Mouse (Mus musculus) megakaryocyte, embryonic 14.5 days (primary cell): ENCODE measurements around the gene Zfp738. TPM values are rescaled to one million over a fixed set of nuclear protein-coding genes. Genes with fewer than 3 reads are reported as not detected.
"Not testable (repeated sequence)": the region's sequence is repeated elsewhere in the genome, so short reads cannot be mapped to it uniquely, and the experiment has no call there.

Experiments
- H3K27me3 ChIP-seq: replicated peaks from 2 replicates; pipeline ENCODE3; 2012; ENCODE audit warnings: inconsistent platforms
- H3K36me3 ChIP-seq: replicated peaks from 2 replicates; pipeline ENCODE3; 2012; ENCODE audit warnings: low read length, inconsistent platforms, mixed read lengths
- H3K4me1 ChIP-seq: 2 replicates; pipeline ENCODE4 v1.6.1; 2012; ENCODE audit warnings: inconsistent platforms
- H3K4me3 ChIP-seq: replicated peaks from 2 replicates; pipeline ENCODE3; 2012; ENCODE audit warnings: moderate library complexity, mild to moderate bottlenecking, inconsistent platforms
- H3K9me3 ChIP-seq: 2 replicates; pipeline ENCODE4 v1.6.1; 2012; ENCODE audit warnings: inconsistent platforms
- FLI1 ChIP-seq: IDR thresholded peaks from 2 replicates; pipeline ENCODE4 v1.6.1; 2012; ENCODE audit warnings: low read length, inconsistent platforms, mixed read lengths
- GATA1 ChIP-seq: IDR thresholded peaks from 3 replicates; pipeline ENCODE4 v1.6.1; 2012; ENCODE audit warnings: mixed read lengths, low read length, inconsistent platforms, borderline replicate concordance
- polyA plus RNA-seq: library from polyadenylated mRNA; stranded (reverse); fragments of >175 nt; gene quantifications from 2 replicates; pipeline ENCODE4 v1.2.3, GENCODE M21; 2012; ENCODE audit warnings: low replicate concordance; ENCODE audit not compliant: insufficient read depth

Gene Zfp738
- 0.26 and 3.6 TPM in 2 replicates for polyA plus RNA-seq

- no peaks in the 10 kb centered on the region for H3K36me3 ChIP-seq
- no peaks in the 10 kb centered on the region for H3K27me3 ChIP-seq
- no peak within 1 kb of the TSS for H3K4me3 ChIP-seq
- no peak for TF ChIP-seq FLI1
- TF ChIP-seq GATA1: no peak
- peaks cover 12% of the 10 kb centered on the region for H3K4me1 ChIP-seq
- no peaks in the 10 kb centered on the region for H3K9me3 ChIP-seq
Observed at GRCm38 (mm10) chr13:67686971-67687370, at the start of gene Zfp738. Gene Zfp738 (minus strand): TSS chr13:67687071.

DNA sequence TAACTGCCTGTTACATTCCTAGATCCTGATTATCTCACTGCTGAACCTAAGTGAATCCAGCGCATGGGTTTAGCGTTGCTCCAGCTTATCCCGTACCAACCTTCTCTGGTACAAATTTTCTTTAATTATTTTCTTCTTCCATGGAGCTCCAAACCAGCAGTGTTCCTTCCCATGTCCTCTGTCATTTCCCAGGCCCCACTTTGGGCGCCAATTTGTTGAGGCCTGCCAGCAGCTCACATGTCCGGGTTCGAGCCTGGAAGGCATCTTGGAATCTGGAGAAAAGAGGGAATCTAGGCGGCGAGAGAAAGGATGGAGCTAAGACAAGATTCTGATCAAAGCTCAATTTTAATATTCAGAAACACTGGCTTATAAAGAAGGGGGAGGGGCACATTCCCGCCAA, 47.5 kb upstream of the Zfp738 start:
- not testable (repeated sequence) for H3K4me1 ChIP-seq, H3K27me3 ChIP-seq, H3K4me3 ChIP-seq, H3K36me3 ChIP-seq
- H3K9me3 ChIP-seq: peaks cover 50% of the 10 kb centered on the region

GRCm38 (mm10) chr13:67729441-67729840, 42.6 kb upstream of the Zfp738 start:
- H3K4me3 ChIP-seq, H3K27me3 ChIP-seq, H3K36me3 ChIP-seq: not testable (repeated sequence)
- Histone ChIP-seq H3K4me1 (peaks cover 16% of the 10 kb centered on the region), H3K9me3 (peaks cover 40% of the 10 kb centered on the region)

GRCm38 (mm10) chr13:67728641-67729318, 41.9 kb upstream of the Zfp738 start, which contains the start of gene Zfp65:
Gene Zfp65 (minus strand): TSS chr13:67729173.
- H3K4me3 ChIP-seq: peak within 1 kb of the TSS; percentile 90
- no peaks in the 10 kb centered on the region for H3K27me3 ChIP-seq
- H3K36me3 ChIP-seq: no peaks in the 10 kb centered on the region
- H3K9me3 ChIP-seq: peaks cover 33% of the 10 kb centered on the region
- no peak for TF ChIP-seq FLI1
- no peak for TF ChIP-seq GATA1
- H3K4me1 ChIP-seq: peaks cover 16% of the 10 kb centered on the region

- Histone ChIP-seq H3K4me3 (peak overlapping the region; percentile 90), H3K27me3 (no peaks in the 10 kb centered on the region), H3K9me3 (peaks cover 27% of the 10 kb centered on the region), H3K36me3 (no peaks in the 10 kb centered on the region), H3K4me1 (peaks cover 19% of the 10 kb centered on the region)
- TF ChIP-seq GATA1 (no peak), FLI1 (no peak)
Observed at GRCm38 (mm10) chr13:67728106-67728505, 41.2 kb upstream of the Zfp738 start.

GRCm38 (mm10) chr13:67725331-67725730, 38.5 kb upstream of the Zfp738 start:
- peaks cover 20% of the 10 kb centered on the region for H3K4me1 ChIP-seq
- not testable (repeated sequence) for H3K36me3 ChIP-seq, H3K9me3 ChIP-seq, H3K27me3 ChIP-seq, H3K4me3 ChIP-seq

DNA sequence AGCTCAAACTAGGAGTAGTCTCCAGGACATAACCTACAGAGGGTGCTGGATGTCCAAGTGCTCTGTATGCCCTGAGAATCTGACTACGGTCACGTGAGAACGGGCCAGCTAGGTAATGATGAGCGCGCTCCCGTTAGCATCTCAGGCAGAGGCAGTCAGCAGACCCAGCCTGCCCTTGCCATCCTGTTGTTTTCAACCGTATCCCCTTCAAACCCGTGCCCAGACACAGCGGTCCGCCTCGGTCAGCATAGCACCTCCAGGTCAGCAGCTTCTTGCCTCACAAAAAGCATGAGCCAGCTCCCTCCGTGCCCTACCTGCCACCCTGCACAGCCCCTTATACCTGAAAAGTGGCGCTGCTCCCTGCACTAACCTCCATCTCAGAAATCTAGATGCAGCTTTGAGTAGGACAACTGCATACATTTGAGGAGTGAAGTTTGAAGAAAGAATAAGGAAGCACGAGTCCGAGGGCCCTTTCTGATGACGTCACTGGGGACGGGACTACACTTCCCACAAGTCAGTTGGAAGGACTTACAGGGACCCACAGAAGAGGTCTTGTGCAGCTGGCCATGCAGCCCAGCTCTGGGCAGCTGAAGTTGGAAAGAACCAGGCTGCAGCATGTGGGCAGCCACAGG, 37.1 kb upstream of the Zfp738 start:
- TF ChIP-seq GATA1 (no peak), FLI1 (no peak)
- Histone ChIP-seq H3K36me3 (peaks cover 8% of the 10 kb centered on the region), H3K4me1 (peaks cover 15% of the 10 kb centered on the region), H3K27me3 (no peaks in the 10 kb centered on the region), H3K9me3 (no peaks in the 10 kb centered on the region), H3K4me3 (peak overlapping the region; percentile 92)

DNA sequence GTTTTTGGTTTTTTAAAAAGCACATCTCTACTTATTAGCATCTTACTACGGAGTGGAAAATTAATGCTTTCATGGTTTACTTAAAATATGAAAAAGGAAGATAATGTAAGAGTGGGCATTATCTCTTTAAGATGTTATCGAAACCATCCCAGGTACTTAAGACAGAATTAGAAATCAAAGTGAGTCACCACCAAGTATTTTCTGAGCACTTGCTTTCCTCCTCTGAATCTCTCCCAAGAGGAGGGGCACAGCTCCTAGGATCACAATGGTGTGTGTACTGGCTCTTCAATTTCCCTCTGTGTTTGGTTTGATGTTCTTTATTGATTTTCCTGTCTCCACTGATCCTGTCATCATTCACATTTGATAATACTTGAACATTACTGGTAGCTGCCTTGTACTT, 3.0 kb downstream of the Zfp738 start:
- not testable (repeated sequence) for H3K9me3 ChIP-seq, H3K27me3 ChIP-seq, H3K36me3 ChIP-seq
- H3K4me3 ChIP-seq: peak overlapping the region; percentile 93
- peaks cover 12% of the 10 kb centered on the region for H3K4me1 ChIP-seq

DNA sequence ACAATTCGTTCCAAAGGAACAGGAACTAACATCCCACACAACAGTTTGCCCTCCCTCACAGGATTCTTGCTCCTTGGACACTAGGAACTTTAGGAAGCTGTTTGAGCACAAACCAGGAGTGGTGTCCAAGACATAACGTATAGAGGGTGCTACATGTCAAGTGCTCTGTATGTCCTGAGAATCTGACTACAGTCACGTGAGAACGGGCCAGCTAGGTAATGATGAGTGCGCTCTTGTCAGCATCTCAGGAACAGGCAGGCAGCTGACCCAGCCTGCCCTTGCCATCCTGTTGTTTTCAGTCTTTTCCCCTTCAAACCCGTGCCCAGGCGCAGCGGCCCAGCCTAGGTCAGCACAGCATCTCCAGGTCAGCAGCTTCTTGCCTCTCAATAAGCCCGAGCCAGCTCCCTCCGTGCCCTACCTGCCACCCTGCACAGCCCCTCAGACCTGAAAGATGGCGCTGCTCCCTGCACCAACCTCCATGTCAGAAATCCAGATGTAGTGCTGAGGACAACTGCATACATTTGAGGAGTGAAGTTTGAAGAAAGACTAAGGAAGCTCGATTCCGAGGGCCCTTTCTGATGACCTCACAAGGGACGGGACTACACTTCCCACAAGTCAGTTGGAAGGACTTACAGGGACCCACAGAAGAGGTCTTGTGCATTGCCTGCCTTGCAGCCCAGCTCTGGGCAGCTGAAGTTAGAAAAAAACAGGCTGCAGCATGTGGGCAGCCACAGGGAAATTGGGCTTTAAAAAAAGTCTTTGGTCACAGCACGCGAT, 3.7 kb downstream of the Zfp738 start:
- H3K27me3 ChIP-seq, H3K36me3 ChIP-seq: not testable (repeated sequence)
- peaks cover 12% of the 10 kb centered on the region for H3K4me1 ChIP-seq

DNA sequence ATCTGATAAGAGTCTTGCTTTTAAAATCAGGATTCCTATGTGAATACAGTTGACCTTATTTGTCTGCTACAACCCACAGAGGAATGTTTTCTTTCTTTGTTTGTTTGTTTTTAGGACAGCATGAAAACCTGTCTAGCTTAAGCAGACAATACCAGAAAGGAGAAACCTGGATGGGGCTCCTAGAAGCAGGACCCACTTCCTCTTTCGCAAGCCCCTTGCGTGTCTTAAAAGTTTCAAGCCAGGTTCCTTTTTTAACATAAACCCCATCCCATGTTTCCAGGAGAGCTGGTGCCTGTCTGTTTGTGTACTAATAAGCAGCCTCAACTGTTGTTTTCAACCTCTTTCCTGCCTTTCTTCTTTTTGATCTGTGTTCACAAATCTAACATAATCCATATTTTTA, 12.0 kb downstream of the Zfp738 start:
- TF ChIP-seq FLI1 (no peak), GATA1 (no peak)
- Histone ChIP-seq H3K4me1 (no peaks in the 10 kb centered on the region), H3K4me3 (no peak overlapping the region), H3K36me3 (peaks cover 22% of the 10 kb centered on the region), H3K9me3 (peaks cover 13% of the 10 kb centered on the region), H3K27me3 (no peaks in the 10 kb centered on the region)

More for the DNA sequence above, 3.7 kb downstream of the Zfp738 start:
- peak overlapping the region; percentile 93 for H3K4me3 ChIP-seq
- not testable (repeated sequence) for H3K9me3 ChIP-seq

GRCm38 (mm10) chr13:67652496-67652895, 34.4 kb downstream of the Zfp738 start:
- Histone ChIP-seq H3K36me3 (no peaks in the 10 kb centered on the region), H3K4me3 (no peak overlapping the region), H3K27me3 (no peaks in the 10 kb centered on the region), H3K9me3 (no peaks in the 10 kb centered on the region), H3K4me1 (no peaks in the 10 kb centered on the region)
- TF ChIP-seq FLI1 (no peak), GATA1 (no peak)
